ENCODE assay signal across 27 mouse cellular contexts in genomic region chr17:88079771-88080170, GRCm38 (mm10).
"Had no signal": no experiment of that assay in that cellular context is flagged by ENCODE, and none has a peak within 500 bp of the region (broad histone marks: within the 10 kb centered on the region; RNA-seq: fewer than 3 reads in every experiment).

No protein-coding gene starts in this region.

- H3K36me3 ChIP-seq: heart, embryonic 10.5 days; heart, embryonic 12.5 days; hindbrain, embryonic 10.5 days; hindbrain, embryonic 12.5 days; kidney, embryonic 15.5 days; limb, embryonic 13.5 days; limb, embryonic 15.5 days; liver, embryonic 12.5 days had no signal

- H3K9ac ChIP-seq: heart, embryonic 12.5 days; hindbrain, embryonic 12.5 days; hindbrain, embryonic 14.5 days; kidney, embryonic 15.5 days; limb, embryonic 13.5 days; limb, embryonic 15.5 days; liver, embryonic 12.5 days; liver, embryonic 14.5 days had no signal

- DNase-seq: gastrocnemius, adult 2 months; gastrocnemius, postnatal 10 days; gastrocnemius, postnatal 25 days; heart, adult 18-20 months; heart, postnatal 10 days; heart, postnatal 4 days; kidney, adult 11 months; kidney, adult 2 months; kidney, adult 9 months; kidney, postnatal 14 days; kidney, postnatal 36 days; layer of hippocampus, adult 9-11 months; left cerebral cortex, postnatal 4 days had no signal

- H3K4me3 ChIP-seq: gastrocnemius, adult 2 months; heart, embryonic 10.5 days; heart, embryonic 12.5 days; hindbrain, embryonic 10.5 days; hindbrain, embryonic 12.5 days; kidney, embryonic 15.5 days; left cerebral cortex, adult 2 months; limb, embryonic 13.5 days; limb, embryonic 15.5 days; liver, embryonic 12.5 days had no signal

- ATAC-seq: hindbrain, embryonic 16.5 days; intestine, embryonic 16.5 days; liver, embryonic 12.5 days had no signal

- H3K27me3 ChIP-seq: heart, embryonic 12.5 days; hindbrain, embryonic 12.5 days; kidney, embryonic 15.5 days; limb, embryonic 13.5 days; limb, embryonic 15.5 days; liver, embryonic 12.5 days had no signal

- H3K9me3 ChIP-seq: heart, embryonic 10.5 days; heart, embryonic 12.5 days; hindbrain, embryonic 10.5 days; hindbrain, embryonic 12.5 days; kidney, embryonic 15.5 days; limb, embryonic 15.5 days; liver, embryonic 12.5 days had no signal

- H3K4me2 ChIP-seq: heart, embryonic 12.5 days; hindbrain, embryonic 12.5 days; hindbrain, embryonic 14.5 days; kidney, embryonic 15.5 days; limb, embryonic 13.5 days; limb, embryonic 15.5 days; liver, embryonic 12.5 days had no signal

- H3K27ac ChIP-seq: gastrocnemius, adult 2 months; heart, embryonic 10.5 days; hindbrain, embryonic 10.5 days; hindbrain, embryonic 12.5 days; hindbrain, embryonic 14.5 days; kidney, embryonic 15.5 days; kidney, postnatal 0 days; left cerebral cortex, adult 2 months; limb, embryonic 13.5 days; limb, embryonic 15.5 days; liver, embryonic 12.5 days; liver, embryonic 14.5 days had no signal

- H3K4me1 ChIP-seq: heart, embryonic 10.5 days; heart, embryonic 12.5 days; hindbrain, embryonic 10.5 days; hindbrain, embryonic 12.5 days; kidney, embryonic 15.5 days; limb, embryonic 13.5 days; limb, embryonic 15.5 days; liver, embryonic 12.5 days had no signal
